Mouse (Mus musculus): ENCODE measurements around the gene Aff4.
"Not testable (repeated sequence)": the region's sequence is repeated elsewhere in the genome, so short reads cannot be mapped to it uniquely, and the experiment has no call there.

The Aff4 gene

DNA sequence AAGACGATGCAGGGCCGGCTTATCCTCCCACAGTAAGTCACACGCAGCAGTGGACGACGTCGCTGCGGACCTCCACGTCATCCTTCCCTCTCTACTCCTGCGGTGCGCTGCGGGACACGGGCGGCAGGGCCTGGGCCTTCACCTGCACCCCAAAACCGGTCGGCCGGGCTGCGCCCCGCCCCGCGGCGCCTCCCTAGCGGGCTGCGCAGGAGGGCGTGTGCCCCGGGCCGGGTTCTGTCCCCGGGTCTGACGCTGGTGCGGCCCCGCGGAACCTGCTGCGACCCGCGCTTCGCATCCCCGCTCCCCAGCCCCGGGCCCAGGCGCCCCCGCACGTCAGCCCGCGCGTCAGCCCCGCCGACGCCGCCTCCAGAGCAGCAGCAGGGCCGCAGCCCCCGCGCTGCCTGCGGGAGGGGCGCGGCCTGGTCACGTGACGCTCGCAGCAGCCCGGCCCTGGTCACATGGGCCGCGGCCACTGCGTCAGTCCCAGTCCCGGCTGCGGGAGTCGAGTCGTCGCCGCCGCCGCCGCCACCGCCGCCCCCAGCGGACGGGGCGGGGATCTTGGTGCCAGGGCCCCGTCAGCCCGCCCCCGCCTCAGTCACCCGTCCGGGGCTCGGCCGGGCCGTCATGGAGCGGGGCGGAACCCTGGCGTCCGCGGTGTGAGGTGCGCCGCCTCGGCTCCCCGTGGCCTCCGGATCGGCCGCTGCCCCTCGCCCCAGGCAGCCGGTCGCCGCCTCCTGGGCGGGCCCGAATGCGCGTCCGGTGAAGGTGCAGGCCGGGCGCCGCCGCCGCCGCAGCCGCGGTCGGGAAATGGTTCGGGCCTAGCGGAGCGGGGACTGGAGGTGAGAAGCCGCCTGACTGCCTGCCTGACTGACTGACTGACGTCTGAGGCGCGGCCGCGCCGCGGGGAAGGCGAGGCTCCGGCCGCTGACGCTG, at the start of gene Aff4:
Gene Aff4, plus strand, starts transcription at position 543 of the 933 bp plus-strand sequence.
- DNase-seq (ENCODE audit: low read depth, low spot score): peak; percentile 94

DNA sequence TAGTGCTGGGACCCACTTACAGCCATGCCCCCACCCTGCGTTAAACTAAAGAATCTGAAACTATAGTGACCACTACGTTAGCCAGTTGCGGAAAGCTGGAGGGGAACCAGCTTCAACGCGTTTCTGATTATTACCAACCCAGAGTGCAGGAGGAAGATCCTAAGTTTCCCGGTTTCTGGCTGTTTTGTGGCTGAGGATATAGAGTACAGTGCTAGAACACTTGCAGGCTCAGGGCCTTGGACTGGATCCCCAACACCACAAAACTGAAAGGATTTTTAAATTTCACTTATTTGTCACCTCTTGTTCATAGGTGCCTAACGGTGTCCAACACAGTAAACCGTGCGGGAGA, 49.5 kb upstream of the Aff4 start:
- DNase-seq (ENCODE audit: low read depth, low spot score): no peak

DNA sequence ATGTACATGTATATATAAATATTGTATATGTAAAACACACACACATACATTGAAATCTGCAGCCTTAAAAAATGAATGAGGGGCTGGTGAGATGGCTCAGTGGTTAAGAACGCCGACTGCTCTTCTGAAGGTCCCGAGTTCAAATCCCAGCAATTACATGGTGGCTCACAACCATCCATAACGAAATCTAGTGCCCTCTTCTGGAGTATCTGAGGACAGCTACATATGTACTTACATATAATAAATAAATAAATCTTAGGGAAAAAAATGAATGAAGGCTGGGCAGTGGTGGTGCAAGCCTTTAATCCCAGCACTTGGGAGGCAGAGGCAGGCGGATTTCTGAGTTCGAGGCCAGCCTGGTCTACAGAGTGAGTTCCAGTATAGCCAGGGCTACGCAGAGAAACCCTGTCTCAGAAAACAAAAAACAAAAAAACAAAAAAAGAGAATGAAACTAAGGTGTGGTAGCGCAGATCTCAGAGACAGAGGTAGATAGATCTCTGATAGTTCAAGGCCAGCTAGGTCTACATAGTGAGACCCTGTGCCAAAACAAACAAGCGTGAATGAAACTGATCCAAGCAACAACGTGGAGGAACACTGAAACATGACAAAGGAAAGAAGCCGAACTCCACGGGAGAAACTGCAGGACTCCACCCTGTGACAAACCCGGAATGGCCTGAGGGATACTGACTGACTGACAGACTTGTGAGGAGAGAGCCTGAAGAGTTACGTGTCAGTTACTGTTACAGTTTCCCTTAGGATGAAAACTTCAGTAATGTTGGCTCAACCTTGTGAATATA, 46.4 kb upstream of the Aff4 start:
- peak; percentile 60 for DNase-seq (ENCODE audit: low read depth, low spot score)

DNA sequence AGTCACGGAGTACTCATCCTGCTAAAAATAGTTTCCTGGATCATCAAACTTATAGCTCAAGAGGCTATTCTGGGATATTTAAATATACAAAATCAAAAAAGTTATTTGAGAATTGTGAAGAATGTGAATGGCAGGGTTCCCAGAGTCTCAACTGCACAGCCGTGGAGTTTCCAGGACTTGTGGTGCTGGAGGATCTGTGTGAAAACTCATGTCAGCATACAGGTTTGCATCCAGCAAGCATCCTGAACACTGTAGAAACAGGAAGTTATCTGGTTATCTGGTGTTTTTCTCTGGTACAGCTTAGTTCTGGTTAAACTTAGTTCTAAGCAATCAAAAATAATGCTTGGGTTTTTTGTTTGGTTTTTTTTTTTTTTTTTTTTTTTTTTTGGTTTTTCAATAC, 43.7 kb upstream of the Aff4 start:
- DNase-seq (ENCODE audit: low read depth, low spot score): no peak

DNA sequence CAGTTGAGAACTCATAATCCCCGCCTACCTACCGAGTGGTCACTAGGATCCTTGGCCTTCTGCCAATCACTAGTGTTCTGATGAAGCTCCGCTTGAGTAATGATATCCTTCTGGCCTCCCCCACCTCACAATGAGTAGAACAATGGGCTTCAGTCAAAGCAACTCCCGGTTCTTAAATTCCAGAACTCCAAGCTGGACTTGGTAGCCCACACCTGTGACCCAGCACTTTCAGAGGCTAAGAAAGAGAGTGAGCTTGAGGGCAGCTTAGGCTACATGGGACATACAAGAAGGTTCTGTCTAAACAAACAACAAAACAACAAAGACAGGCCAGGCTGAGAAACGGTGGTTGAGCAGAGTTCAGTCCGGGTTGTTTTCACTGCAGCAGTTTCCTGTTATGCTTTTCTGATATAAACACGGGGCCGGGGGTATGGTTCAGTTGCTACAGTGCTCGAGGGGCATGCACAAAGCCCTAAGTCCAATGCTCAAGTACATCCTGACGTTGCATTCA, 43.0 kb upstream of the Aff4 start:
- DNase-seq (ENCODE audit: low read depth, low spot score): no peak

DNA sequence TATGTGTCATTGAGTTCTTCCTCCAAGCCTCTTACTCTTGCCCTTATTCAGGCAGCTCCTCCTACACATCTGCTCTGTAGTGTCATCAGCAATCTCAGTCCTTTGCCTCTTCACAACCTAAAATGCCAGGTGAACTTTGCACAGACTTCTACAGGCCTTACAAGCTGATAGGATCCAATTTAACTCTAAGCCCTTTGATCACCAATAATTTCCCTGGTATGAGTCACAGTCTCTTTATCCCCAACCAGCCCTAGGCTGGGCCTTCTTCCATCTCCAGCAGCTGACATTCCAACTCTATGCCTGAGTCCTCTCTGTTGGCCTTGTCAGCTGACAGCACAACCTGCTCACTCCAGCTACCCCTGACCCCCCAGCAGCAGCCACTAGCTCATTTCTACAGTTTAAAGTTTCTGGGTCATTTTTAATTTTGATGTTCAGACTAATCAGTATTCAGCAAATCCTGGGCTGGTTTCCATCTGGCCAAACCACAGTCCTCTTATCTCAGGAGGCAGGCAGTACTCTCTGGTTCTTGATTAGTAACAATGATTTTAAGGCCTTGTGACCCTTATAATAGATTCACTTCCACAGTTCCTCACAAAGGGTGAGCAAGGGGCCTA, 42.3 kb upstream of the Aff4 start:
- DNase-seq (ENCODE audit: low read depth, low spot score): no peak

DNA sequence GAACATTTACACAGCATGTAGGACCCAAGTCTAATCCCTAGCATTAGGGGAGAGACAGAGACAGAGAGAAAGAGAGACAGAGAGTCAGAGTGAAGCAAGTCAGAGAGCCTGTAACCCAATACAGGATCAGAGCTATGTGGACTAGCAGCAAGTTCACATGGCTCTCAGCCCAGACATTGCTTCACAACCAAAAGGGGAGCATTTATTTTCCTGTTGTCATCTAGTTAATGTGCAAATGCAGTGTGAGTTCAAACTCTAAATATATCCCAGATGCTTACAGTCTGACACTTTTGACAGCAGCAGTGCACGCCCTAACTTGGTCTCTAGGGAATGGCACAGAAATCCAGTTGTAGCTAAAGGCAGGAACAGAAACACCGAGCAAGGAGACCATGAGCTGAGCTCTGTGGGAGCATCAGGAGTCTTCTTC, 41.7 kb upstream of the Aff4 start:
- no peak for DNase-seq (ENCODE audit: low read depth, low spot score)

DNA sequence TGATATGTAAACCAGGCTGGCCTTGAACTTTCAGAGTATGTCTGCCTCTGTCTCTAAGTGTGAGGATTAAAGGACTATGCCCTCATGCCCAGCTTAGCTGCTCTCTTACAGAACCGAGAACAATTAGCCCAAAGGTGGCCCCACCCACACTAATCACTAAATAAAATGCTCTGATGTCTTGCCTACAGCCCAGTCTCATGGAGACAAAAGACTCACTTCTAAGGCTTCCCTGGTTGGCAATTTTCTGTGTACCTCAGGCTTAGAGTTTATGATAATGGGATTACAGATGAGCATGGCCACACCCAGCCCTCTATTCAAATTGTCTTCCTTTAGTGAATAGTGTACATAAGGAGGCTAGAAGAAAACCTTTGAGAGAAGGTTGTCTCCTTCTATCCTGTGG, 39.2 kb upstream of the Aff4 start:
- peak; percentile 87 for DNase-seq (ENCODE audit: low read depth, low spot score)

DNA sequence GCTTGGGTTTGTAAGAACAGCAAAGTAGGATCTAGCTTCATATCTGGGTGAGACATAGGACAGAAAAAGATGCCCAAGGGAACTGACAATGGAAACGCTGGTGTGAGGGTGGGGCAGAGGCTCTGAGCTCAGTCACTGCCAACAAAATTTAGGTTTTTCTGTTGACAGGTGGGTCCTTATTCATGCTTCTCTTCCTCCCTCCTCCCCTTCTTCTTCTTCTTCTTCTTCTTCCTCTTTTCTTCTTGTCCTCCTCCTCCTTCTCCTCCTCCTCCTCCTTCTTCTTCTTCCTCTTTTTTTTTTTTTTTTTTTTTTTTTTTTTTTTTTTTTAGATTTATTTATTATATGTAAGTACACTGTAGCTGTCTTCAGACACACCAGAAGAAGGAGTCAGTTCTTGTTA, 37.8 kb upstream of the Aff4 start:
- not testable (repeated sequence) for DNase-seq (ENCODE audit: low read depth, low spot score)

DNA sequence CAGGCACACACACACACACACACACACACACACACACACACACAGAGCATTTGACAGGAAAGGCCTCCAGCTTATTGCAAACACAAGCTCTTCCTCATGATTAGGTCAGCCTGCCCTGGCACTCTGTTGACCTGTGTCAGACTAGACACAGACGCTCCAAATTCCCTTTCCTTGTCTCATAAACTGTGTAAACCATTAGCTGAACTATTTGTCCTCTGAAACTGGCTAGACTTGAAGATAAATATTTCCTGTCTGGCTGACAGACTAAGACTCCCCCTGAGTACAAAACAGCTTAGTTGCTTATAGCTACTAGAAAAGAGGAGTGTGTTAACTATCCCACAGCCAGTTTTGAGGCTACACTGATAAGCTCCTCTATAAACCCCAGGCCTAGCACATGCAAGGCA, 35.9 kb upstream of the Aff4 start:
- DNase-seq (ENCODE audit: low read depth, low spot score): no peak

DNA sequence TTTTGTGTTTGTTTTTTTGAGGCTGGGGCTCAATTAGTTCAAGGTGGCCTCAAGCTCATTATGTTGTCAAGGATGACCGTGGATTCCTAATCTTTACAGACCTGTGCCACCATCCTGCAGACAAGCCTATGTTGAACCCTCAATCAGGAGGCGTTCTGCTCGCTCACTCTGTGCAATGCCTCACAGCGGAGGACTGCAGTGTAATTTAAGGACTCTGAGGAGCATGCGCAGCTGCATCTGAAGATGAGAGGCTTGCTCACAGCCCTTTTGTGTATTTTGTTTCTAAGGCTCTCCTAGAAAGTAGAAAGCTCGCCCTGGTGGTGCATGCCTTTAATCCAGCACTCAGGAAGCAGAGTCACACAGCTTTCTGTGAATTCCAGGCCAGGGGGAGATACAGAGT, 33.6 kb upstream of the Aff4 start:
- DNase-seq (ENCODE audit: low read depth, low spot score): peak; percentile 63

DNA sequence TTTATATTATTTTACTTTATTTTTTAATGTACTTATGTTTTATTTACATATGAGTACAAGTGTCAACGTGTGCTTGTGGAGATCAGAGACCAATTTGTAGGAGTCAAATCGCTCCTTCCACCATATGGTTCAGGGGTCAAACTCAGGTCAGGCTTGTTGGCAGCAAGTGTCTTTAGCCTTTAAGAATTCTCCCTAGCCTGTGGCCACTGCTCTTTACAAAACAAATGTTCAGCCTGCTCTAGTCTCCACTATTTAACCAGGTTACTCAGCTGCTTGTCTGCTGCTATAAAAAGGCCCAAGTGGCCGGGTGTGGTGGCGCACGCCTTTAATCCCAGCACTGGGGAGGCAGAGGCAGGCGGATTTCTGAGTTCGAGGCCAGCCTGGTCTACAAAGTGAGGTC, 32.6 kb upstream of the Aff4 start:
- DNase-seq (ENCODE audit: low read depth, low spot score): peak; percentile 82

DNA sequence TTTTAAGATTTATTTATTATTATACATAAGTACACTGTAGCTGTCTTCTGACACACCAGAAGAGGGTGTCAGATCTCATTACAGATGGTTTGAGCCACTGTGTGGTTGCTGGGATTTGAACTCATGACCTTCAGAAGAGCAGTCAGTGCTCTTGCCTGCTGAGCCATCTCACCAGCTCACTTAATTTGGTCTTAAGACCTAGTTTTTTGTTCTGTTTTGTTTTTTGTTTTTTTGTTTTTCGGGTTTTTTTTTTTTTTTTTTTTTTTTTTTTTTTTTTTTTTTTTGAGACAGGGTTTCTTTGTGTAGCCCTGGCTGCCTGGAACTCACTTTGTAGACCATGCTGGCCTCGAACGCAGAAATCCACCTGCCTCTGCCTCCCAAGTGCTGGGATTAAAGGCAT, 32.1 kb upstream of the Aff4 start:
- DNase-seq (ENCODE audit: low read depth, low spot score): not testable (repeated sequence)

DNA sequence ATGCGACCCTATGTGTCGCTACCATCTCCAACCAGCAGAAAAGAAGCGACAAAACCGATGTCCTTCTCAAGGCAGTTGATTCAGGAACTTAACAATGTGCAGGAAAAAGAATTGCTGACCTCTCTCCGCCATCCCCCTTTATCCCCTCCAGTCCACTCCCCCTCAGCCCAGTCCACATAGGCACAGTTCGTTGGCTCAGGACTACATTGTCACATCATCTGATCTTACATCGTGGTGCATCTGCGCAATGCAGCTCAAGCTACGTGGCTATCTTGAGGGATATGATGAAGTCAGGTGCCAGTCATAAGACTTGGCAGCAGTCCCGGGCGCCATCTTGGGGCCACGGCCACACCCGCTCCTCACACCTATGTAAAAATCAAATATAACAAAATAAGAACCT, 30.8 kb upstream of the Aff4 start:
- not testable (repeated sequence) for DNase-seq (ENCODE audit: low read depth, low spot score)

DNA sequence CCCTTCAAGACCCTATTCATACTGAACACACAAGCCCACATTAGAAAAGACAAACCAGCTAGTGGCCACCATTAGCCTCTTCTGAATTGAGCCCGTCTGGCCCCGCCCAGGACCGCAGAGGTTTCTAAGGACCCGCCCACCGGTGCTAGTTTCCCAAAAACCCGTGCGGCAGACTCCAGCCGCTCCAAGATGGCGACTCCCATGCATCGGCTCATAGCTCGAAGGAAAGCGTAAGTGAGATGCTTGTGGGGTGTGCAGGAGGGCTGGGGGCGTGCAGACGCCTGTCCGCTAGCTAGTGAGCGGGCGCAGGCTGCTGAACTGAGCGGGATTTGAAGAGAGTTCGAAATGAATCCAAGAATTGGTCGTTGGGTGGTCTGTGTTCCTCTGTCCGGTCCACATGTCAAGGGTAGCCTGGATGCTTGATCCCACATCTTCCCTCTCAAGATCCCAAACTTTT, 26.1 kb upstream of the Aff4 start, which contains the start of gene Zcchc10:
Gene Zcchc10, plus strand, starts transcription at position 168 of the 457 bp plus-strand sequence.
- peak; percentile 95 for DNase-seq (ENCODE audit: low read depth, low spot score)

DNA sequence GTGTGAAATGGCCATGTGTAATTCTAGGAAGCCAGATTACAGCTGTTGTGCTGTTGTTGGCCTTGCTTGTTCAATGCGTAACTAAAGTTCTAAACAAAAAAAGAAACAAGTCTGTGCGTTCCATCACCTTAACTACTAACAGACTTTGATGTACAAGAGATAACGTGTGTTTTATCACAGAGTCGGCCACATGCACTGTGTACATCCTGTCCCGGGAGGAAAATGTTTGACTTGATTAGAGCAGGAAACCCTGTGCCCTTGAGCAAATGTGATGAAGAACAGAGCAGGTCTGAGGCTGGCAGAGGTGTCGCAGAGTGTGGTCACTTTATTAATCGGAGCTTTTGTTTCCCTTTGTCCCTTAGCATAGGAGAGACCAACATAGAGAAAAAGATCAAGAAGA, 20.3 kb upstream of the Aff4 start:
- no peak for DNase-seq (ENCODE audit: low read depth, low spot score)

DNA sequence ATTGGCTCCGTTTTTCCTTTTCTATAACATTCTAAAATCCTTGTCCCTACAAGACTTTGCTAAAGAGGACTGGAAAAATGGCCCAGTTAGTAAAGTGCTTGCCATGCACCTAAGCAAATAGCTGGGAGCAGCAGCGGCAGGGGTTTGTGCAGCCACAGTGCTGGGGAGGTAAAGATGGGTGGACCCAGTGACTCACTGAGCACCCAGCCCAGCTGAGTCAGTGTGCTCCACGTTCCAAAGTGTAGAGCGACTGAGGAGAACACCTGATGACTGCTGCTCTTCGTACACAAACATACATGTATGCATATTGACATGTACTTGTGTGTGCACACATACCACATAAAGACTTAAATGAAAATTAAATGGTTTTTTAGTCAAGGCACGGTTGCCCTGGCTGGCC, 19.5 kb upstream of the Aff4 start:
- DNase-seq (ENCODE audit: low read depth, low spot score): no peak

DNA sequence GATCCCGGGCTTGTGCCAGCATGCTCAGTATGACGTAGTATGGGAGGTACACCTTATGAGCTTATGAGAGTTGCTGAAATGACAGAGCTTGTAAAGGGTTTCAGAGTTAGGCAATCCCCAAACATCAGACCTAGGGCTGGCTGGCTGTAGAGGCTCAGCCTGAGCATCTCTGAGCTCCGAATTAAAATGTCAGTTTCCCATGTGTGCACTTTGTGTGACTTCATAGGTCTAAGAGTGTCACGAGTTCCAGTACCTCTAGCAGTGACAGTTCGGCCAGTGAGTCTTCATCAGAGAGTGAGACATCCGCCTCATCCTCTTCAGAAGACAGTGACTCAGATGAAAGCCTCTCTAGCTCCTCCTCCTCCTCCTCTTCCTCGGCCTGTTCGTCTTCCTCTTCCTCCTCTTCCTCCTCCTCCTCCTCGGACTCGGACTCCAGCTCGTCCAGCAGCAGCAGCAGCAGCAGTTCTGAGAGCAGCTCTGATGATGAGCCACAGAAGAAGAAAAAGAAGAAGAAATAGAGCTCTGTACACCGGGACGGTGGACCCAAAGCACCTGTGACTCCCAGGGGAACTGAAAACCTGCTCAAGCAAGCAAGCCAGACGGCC, 18.5 kb upstream of the Aff4 start:
- DNase-seq (ENCODE audit: low read depth, low spot score): no peak

DNA sequence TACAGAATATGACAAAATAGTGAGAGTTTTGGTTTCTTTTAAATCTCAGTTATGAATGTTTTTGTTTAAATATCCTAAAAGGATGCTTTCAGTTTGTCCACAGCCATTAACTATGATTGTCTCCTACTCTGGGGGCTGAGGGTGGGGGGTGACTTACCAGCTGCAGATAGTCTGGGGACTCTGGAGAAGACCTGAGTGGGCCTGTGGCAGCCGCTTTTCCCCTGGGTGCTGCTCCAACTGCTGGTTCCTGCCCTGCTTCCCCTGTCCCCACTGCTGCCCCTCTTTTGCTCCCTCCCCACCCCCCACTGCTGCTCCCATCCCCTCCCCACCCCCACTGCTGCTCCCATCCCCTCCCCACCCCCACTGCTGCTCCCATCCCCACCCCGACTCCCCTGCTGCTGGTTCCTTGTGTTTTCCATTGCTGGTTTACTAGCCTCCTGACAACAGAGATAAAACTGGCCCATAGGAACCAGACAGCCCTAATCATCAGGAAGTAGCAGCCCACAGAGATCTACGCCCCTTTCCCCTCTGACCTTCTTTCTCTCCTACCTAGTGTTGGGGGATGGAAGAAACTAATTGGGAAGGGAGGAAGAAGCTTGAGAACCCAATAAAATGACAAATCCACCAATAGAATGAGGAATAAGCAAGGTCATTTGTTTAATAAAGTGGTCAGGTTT, 15.0 kb upstream of the Aff4 start:
- DNase-seq (ENCODE audit: low read depth, low spot score): peak; percentile 87

DNA sequence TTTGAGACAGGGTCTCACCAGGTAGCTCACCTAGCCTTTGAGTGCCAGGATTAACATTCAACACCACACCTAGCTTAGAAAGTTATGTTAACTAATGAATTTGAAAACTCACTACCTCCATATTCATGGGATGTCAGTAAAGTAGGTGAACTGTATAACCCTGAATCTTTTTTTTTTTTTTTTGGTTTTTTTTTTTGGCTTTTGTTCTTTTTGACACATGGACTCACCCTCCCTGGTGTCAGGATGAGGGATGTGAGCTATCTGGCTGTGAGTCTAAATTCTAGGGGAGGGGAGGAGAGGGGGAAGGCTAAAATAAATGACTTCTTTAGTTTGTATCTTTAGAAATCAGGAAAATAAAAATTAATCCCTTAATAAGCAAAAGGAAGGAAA, 14.5 kb upstream of the Aff4 start:
- no peak for DNase-seq (ENCODE audit: low read depth, low spot score)

DNA sequence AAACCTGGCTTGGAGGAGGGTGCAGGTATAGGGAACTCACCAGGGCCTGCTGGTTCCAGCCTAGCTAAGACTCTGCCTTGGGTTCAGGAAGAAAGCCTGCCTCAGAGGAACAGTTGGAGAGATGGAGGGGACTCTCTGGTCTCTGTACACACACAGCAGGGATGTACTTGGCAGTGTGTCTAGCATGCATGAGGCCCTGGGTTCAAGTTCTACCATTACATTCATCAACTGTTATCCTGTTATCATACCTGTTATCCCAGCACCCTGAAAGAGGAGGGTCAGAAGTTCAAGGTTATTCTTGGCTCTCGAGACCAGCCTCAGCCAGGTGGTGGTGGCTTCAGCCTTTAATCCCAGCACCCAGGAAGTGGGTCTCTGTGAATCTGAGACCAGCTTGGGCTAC, 13.7 kb upstream of the Aff4 start:
- DNase-seq (ENCODE audit: low read depth, low spot score): no peak

Measured in ZHBTc4 (cell line).